Mouse (Mus musculus) spleen, postnatal 36 days (tissue): Measurements from ENCODE around the gene Rnf114.

Source experiments
- DNase-seq, 2 experiments: peaks; one replicate each; pipeline ENCODE4 v3.0.0; 2022; ENCODE audit warnings: low spot score in 2 of 2, mixed read lengths in 1 of 2

Rnf114 gene

GRCm38 (mm10) chr2:167491757-167492708 lies at the start of gene Rnf114:
TSS of gene Rnf114 (plus strand) at chr2:167492645.
- peak; percentile 32 to 43 for DNase-seq

GRCm38 (mm10) chr2:167443411-167444193 lies 48.8 kb upstream of the Rnf114 start:
- no peak for DNase-seq

GRCm38 (mm10) chr2:167445911-167446780 lies 46.3 kb upstream of the Rnf114 start:
- no peak for DNase-seq

GRCm38 (mm10) chr2:167447207-167447606 lies 45.2 kb upstream of the Rnf114 start:
- no peak for DNase-seq

- peak; percentile 42 to 68 for DNase-seq
Measured at GRCm38 (mm10) chr2:167447629-167448028, 44.8 kb upstream of the Rnf114 start.

- no peak for DNase-seq
Measured at GRCm38 (mm10) chr2:167449331-167450275, 42.8 kb upstream of the Rnf114 start.

GRCm38 (mm10) chr2:167450647-167451046 lies 41.8 kb upstream of the Rnf114 start:
- no peak for DNase-seq

- DNase-seq = no peak
Measured at GRCm38 (mm10) chr2:167453814-167454213, 38.6 kb upstream of the Rnf114 start.

GRCm38 (mm10) chr2:167456361-167457020 lies 36.0 kb upstream of the Rnf114 start:
- no peak for DNase-seq

- DNase-seq = no peak
Measured at GRCm38 (mm10) chr2:167457213-167457612, 35.2 kb upstream of the Rnf114 start.

GRCm38 (mm10) chr2:167458548-167458947 lies 33.9 kb upstream of the Rnf114 start:
- no peak for DNase-seq

- DNase-seq = no peak
Measured at GRCm38 (mm10) chr2:167459071-167459865, 33.2 kb upstream of the Rnf114 start.

GRCm38 (mm10) chr2:167462954-167463353 lies 29.5 kb upstream of the Rnf114 start:
- peak; percentile 37 to 48 for DNase-seq

- DNase-seq = no peak
Measured at GRCm38 (mm10) chr2:167463802-167464201, 28.6 kb upstream of the Rnf114 start.

- no peak for DNase-seq
Measured at GRCm38 (mm10) chr2:167465951-167466350, 26.5 kb upstream of the Rnf114 start.

GRCm38 (mm10) chr2:167467214-167467613 lies 25.2 kb upstream of the Rnf114 start:
- DNase-seq = no peak

- no peak for DNase-seq
Measured at GRCm38 (mm10) chr2:167468444-167468843, 24.0 kb upstream of the Rnf114 start.

GRCm38 (mm10) chr2:167470611-167471010 lies 21.8 kb upstream of the Rnf114 start:
- DNase-seq = no peak

- DNase-seq = no peak
Measured at GRCm38 (mm10) chr2:167471585-167471984, 20.9 kb upstream of the Rnf114 start.
